Mouse (Mus musculus) kidney, embryonic 16.5 days (tissue): ENCODE data around the gene Mlec. TPM values are rescaled to one million over a fixed set of nuclear protein-coding genes. Genes with fewer than 3 reads are reported as not detected.

Experiments used
- ATAC-seq: fragments of 200-750 bp; cut with Nextera tagmentation; 2 replicates; pipeline ENCODE4 v1.8.0; 2017; ENCODE audit warnings: moderate TSS enrichment; ENCODE audit not compliant: low FRiP score, low TSS enrichment
- H3K27ac ChIP-seq: fragments of 300-500 bp; sonication (generic); 2 replicates; pipeline ENCODE4 v1.5.1; 2014; ENCODE audit warnings: low read length
- H3K27me3 ChIP-seq: fragments of 300-500 bp; sonication (generic); 2 replicates; pipeline ENCODE4 v1.6.1; 2014; ENCODE audit warnings: low read length, control low read depth, mixed read lengths; ENCODE audit not compliant: insufficient read depth
- H3K36me3 ChIP-seq: fragments of 300-500 bp; sonication (generic); 2 replicates; pipeline ENCODE4 v1.6.1; 2014; ENCODE audit warnings: low read length, control low read depth, mixed read lengths; ENCODE audit not compliant: insufficient read depth
- H3K4me1 ChIP-seq: fragments of 300-500 bp; sonication (generic); 2 replicates; pipeline ENCODE4 v1.6.1; 2014; ENCODE audit warnings: low read length, control low read depth, mixed read lengths; ENCODE audit not compliant: insufficient read depth
- H3K4me2 ChIP-seq: fragments of 300-500 bp; sonication (generic); replicated peaks from 2 replicates; pipeline ENCODE4 v1.6.1; 2014; ENCODE audit warnings: low read depth, low read length
- H3K4me3 ChIP-seq: fragments of 300-500 bp; sonication (generic); 2 replicates; pipeline ENCODE4 v1.5.1; 2014; ENCODE audit warnings: mild to moderate bottlenecking, low read length
- H3K9ac ChIP-seq: fragments of 300-500 bp; sonication (generic); replicated peaks from 2 replicates; pipeline ENCODE4 v1.6.1; 2014; ENCODE audit warnings: low read length
- H3K9me3 ChIP-seq: fragments of 300-500 bp; sonication (generic); 2 replicates; pipeline ENCODE4 v1.6.1; 2016; ENCODE audit warnings: low read length, control low read depth
- WGBS: fragments of 180-500 bp; shearing (Covaris S2); extraction: QIAGEN DNeasy Blood & Tissue Kit; methylation state at CpG from one replicate; pipeline ENCODE4 v1.1.7; 2014; 5-methylcytosine and 5-hydroxymethylcytosine counted together
- polyA plus RNA-seq: library from polyadenylated mRNA; unstranded; fragments of >200 nt; fragmentation: Nextera tagmentation; extraction: Ambion mirVana; gene quantifications from 2 replicates; pipeline ENCODE4 v1.2.1, GENCODE M21; 2015

Gene Mlec
- polyA plus RNA-seq, 1 experiment from 2014 or later = 85.0 TPM

- no peak for ATAC-seq
- no peak overlapping the region for H3K4me2 ChIP-seq
- H3K4me3 ChIP-seq = no peak overlapping the region
- WGBS = 71% methylated on average over 6 of the region's 6 CpGs
- no peak overlapping the region for H3K27ac ChIP-seq
- 0 out of 2 replicates have a peak, but pooled peaks cover 3% of the 10 kb centered on the region for H3K9me3 ChIP-seq
- no peak overlapping the region for H3K9ac ChIP-seq
- no peaks in the 10 kb centered on the region for H3K27me3 ChIP-seq
- H3K4me1 ChIP-seq = peaks cover 28% of the 10 kb centered on the region
- peaks cover 56% of the 10 kb centered on the region for H3K36me3 ChIP-seq
Observed at GRCm38 (mm10) chr5:115145976-115146746, 11.8 kb downstream of the Mlec start.

GRCm38 (mm10) chr5:115145253-115145968 lies 12.6 kb downstream of the Mlec start:
- H3K27ac ChIP-seq = no peak overlapping the region
- no peak overlapping the region for H3K9ac ChIP-seq
- H3K4me3 ChIP-seq = no peak overlapping the region
- H3K4me2 ChIP-seq = no peak overlapping the region
- H3K27me3 ChIP-seq = no peaks in the 10 kb centered on the region
- peaks cover 50% of the 10 kb centered on the region for H3K36me3 ChIP-seq
- ATAC-seq = no peak
- H3K4me1 ChIP-seq = peaks cover 23% of the 10 kb centered on the region
- H3K9me3 ChIP-seq = 0 out of 2 replicates have a peak, but pooled peaks cover 3% of the 10 kb centered on the region
- WGBS = 72% methylated on average over 11 of the region's 11 CpGs

- Histone ChIP-seq H3K36me3 (peaks cover 40% of the 10 kb centered on the region), H3K4me1 (peaks cover 18% of the 10 kb centered on the region), H3K4me2 (no peak overlapping the region), H3K9me3 (0 out of 2 replicates have a peak, but pooled peaks cover 2% of the 10 kb centered on the region), H3K27me3 (no peaks in the 10 kb centered on the region), H3K4me3 (no peak overlapping the region), H3K9ac (no peak overlapping the region; the same call in 1 of the 2 replicates), H3K27ac (no peak overlapping the region)
- ATAC-seq = no peak
- WGBS = 68% methylated on average over 6 of the region's 6 CpGs
Observed at GRCm38 (mm10) chr5:115144471-115144870, 13.5 kb downstream of the Mlec start.

GRCm38 (mm10) chr5:115143552-115143951 lies 14.4 kb downstream of the Mlec start:
- H3K4me1 ChIP-seq = peaks cover 18% of the 10 kb centered on the region

GRCm38 (mm10) chr5:115142166-115142697 lies 15.7 kb downstream of the Mlec start:
- H3K9ac ChIP-seq = no peak overlapping the region
- WGBS = 88% methylated on average over 9 of the region's 9 CpGs

More at GRCm38 (mm10) chr5:115143552-115143951, 14.4 kb downstream of the Mlec start:
- 67% methylated on average over 10 of the region's 10 CpGs for WGBS
- Histone ChIP-seq H3K4me2 (no peak overlapping the region), H3K27ac (no peak overlapping the region), H3K4me3 (no peak overlapping the region), H3K36me3 (peaks cover 33% of the 10 kb centered on the region), H3K9ac (0 out of 2 replicates have a peak overlapping the region, but pooled peaks have one; percentile 8), H3K9me3 (no peaks in the 10 kb centered on the region), H3K27me3 (no peaks in the 10 kb centered on the region)
- no peak for ATAC-seq

GRCm38 (mm10) chr5:115140726-115141125 lies 17.3 kb downstream of the Mlec start:
- Histone ChIP-seq H3K27me3 (no peaks in the 10 kb centered on the region), H3K4me1 (peaks cover 8% of the 10 kb centered on the region; the same call in 1 of the 2 replicates), H3K36me3 (peaks cover 5% of the 10 kb centered on the region; the same call in 1 of the 2 replicates), H3K4me2 (no peak overlapping the region), H3K27ac (no peak overlapping the region), H3K9ac (no peak overlapping the region), H3K4me3 (no peak overlapping the region), H3K9me3 (no peaks in the 10 kb centered on the region)
- 50% methylated on average over 3 of the region's 3 CpGs for WGBS
- no peak for ATAC-seq

More at GRCm38 (mm10) chr5:115142166-115142697, 15.7 kb downstream of the Mlec start:
- Histone ChIP-seq H3K4me3 (no peak overlapping the region), H3K4me2 (no peak overlapping the region), H3K9me3 (no peaks in the 10 kb centered on the region), H3K36me3 (peaks cover 20% of the 10 kb centered on the region), H3K27ac (no peak overlapping the region), H3K27me3 (no peaks in the 10 kb centered on the region), H3K4me1 (peaks cover 15% of the 10 kb centered on the region)
- no peak for ATAC-seq

- WGBS = 55% methylated on average over 4 of the region's 4 CpGs
- H3K4me3 ChIP-seq = no peak overlapping the region
- H3K4me2 ChIP-seq = no peak overlapping the region
- no peaks in the 10 kb centered on the region for H3K27me3 ChIP-seq
- H3K9ac ChIP-seq = no peak overlapping the region
- H3K4me1 ChIP-seq = peaks cover 4% of the 10 kb centered on the region; the same call in 1 of the 2 replicates
- H3K9me3 ChIP-seq = no peaks in the 10 kb centered on the region
- H3K27ac ChIP-seq = no peak overlapping the region
- no peaks in the 10 kb centered on the region for H3K36me3 ChIP-seq
- no peak for ATAC-seq
Observed at GRCm38 (mm10) chr5:115139124-115139523, 18.9 kb downstream of the Mlec start.

- Histone ChIP-seq H3K4me3 (peak within 1 kb of the TSS; percentile 94), H3K27ac (0 out of 2 replicates have a peak within 1 kb of the TSS, but pooled peaks have one; percentile 45), H3K36me3 (peaks cover 8% of the 10 kb centered on the region), H3K9ac (peak within 1 kb of the TSS; percentile 93), H3K9me3 (no peaks in the 10 kb centered on the region), H3K27me3 (no peaks in the 10 kb centered on the region), H3K4me1 (peaks cover 15% of the 10 kb centered on the region), H3K4me2 (peak within 1 kb of the TSS; percentile 96)
- WGBS = under 1% methylated on average over 64 of the region's 81 CpGs
- peak; percentile 93 for ATAC-seq
Observed at GRCm38 (mm10) chr5:115134234-115135165, 23.5 kb downstream of the Mlec start, which contains the start of gene Unc119b. Unc119b (minus strand) TSS chr5:115134975.
